Mouse (Mus musculus): ENCODE measurements at regions not wholly inside any gene's neighbourhood (a gene's known extent, or its start where the extent isn't known, plus 50 kb on each side); places are given as distances from the start of the nearest gene placed in this dataset.

DNA sequence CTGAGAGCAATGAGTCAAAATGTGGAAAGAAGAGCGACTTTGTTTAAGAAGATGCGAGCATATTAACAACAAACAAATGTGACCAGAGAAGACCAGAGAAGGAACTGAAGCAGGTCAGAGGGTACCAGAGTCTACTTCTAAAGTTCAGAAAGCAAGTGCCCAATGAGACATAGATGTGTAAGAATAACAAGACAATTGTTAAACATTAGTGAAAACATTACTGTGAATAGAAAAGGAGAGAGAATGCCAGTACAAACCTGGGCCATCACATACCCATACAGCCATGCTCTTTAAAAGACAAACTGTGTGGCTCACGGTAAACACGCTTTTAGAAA, 214.8 kb upstream of the Tbl1xr1 start:
- Histone ChIP-seq H3K4me3 (replicated peaks in 1 of 3; ENCODE audit: low read depth in 2 of 3, low read length in 2 of 3, poor library complexity in 1 of 3) (no peak overlapping the region), H3K4me2 (ENCODE audit: insufficient read depth, low read depth, poor library complexity, severe bottlenecking) (no peak overlapping the region), H3K27me3 (replicated peaks) (no peaks in the 10 kb centered on the region), H3K36me3 (replicated peaks in 1 of 2; ENCODE audit: control insufficient read depth in 1 of 2, insufficient read depth in 1 of 2, low read length in 1 of 2) (no peaks in the 10 kb centered on the region), H3K79me2 (replicated peaks; ENCODE audit: control insufficient read depth, extremely low read depth, insufficient read depth, poor library complexity, severe bottlenecking) (no peaks in the 10 kb centered on the region), H3K9ac (ENCODE audit: insufficient read depth, low read depth) (no peak overlapping the region), H3K9me3 (replicated peaks; ENCODE audit: low read length) (no peaks in the 10 kb centered on the region), H3K4me1 (ENCODE audit: control insufficient read depth in 1 of 2, insufficient read depth in 2 of 2) (peaks cover 2 to 8% of the 10 kb centered on the region in 2 experiments; a peak in 1 of 4 replicates), H3K27ac (ENCODE audit: insufficient read depth, low read depth) (no peak overlapping the region)
- no peak for DNase-seq (ENCODE audit: extremely low read depth)
- TF ChIP-seq PAX5 (IDR thresholded peaks at IDR 0.05; ENCODE audit: low read length) (no peak), SMC3 (IDR thresholded peaks at IDR 0.05; ENCODE audit: low read depth, low read length) (no peak), MAZ (IDR thresholded peaks at IDR 0.05; ENCODE audit: low read depth, low read length) (no peak), ZKSCAN1 (IDR thresholded peaks at IDR 0.05; ENCODE audit: borderline replicate concordance, low read depth, low read length) (no peak), MEF2A (IDR thresholded peaks at IDR 0.05; ENCODE audit: borderline replicate concordance, low read depth, low read length) (no peak), BHLHE40 (IDR thresholded peaks at IDR 0.05; ENCODE audit: low read depth, low read length) (no peak), USF2 (conservative IDR thresholded peaks at IDR 0.05; ENCODE audit: low read depth, low read length) (no peak), HCFC1 (IDR thresholded peaks at IDR 0.05; ENCODE audit: low read depth, low read length) (no peak), EP300 (IDR thresholded peaks at IDR 0.05; ENCODE audit: low read length) (no peak), NELFE (IDR thresholded peaks at IDR 0.05; ENCODE audit: low read depth, low read length) (no peak), MAFK (IDR thresholded peaks at IDR 0.05; ENCODE audit: insufficient replicate concordance, low read length) (no peak), GABPA (IDR thresholded peaks at IDR 0.05; ENCODE audit: insufficient replicate concordance, low read depth, low read length) (no peak), E2F4 (IDR thresholded peaks at IDR 0.05; ENCODE audit: insufficient replicate concordance, low read depth, low read length) (no peak), ZNF384 (IDR thresholded peaks at IDR 0.05; ENCODE audit: low read depth, low read length) (no peak), UBTF (IDR thresholded peaks at IDR 0.05; ENCODE audit: low read depth, low read length) (no peak), RCOR1 (conservative IDR thresholded peaks at IDR 0.05; ENCODE audit: low read depth, low read length) (no peak), IRF4 (IDR thresholded peaks at IDR 0.05; ENCODE audit: low read depth, low read length) (no peak)
- in situ Hi-C loops (cut with MboI; ENCODE audit: low pct_ligation_motif_present, low pct_unique_long_range_greater_than_20kb, low sequenced_read_pairs) (no loop called here), dilution Hi-C loops (cut with MboI; ENCODE audit: extremely low pct_ligation_motif_present, extremely low pct_unique_long_range_greater_than_20kb, low sequenced_read_pairs) (no loop called here)

DNA sequence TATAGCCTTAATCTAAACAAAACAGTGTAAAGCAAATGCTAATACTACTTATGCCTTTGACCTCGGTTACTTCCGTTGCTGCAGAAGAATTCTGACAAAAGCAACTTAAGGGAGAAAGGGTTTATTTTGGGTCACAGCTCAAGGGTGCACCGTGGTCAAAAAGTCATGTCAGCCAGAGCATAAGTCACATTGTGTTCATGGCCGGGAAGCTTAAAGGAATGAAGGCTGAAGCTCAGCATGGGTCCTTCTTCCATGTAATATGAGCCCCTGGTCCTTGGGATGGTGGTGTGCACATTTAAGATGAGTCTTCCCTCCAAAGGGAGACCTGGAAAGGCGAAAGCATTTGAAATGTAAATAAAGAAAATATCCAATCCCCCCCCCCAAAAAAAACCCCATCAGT, 212.1 kb upstream of the Tbl1xr1 start:
- Histone ChIP-seq H3K9me3 (replicated peaks; ENCODE audit: low read length) (peaks cover 5% of the 10 kb centered on the region), H3K4me3 (replicated peaks in 1 of 3; ENCODE audit: low read depth in 2 of 3, low read length in 2 of 3, poor library complexity in 1 of 3) (no peak overlapping the region), H3K36me3 (replicated peaks in 1 of 2; ENCODE audit: control insufficient read depth in 1 of 2, insufficient read depth in 1 of 2, low read length in 1 of 2) (no peaks in the 10 kb centered on the region), H3K4me2 (ENCODE audit: insufficient read depth, low read depth, poor library complexity, severe bottlenecking) (no peak overlapping the region), H3K79me2 (replicated peaks; ENCODE audit: control insufficient read depth, extremely low read depth, insufficient read depth, poor library complexity, severe bottlenecking) (no peaks in the 10 kb centered on the region), H3K9ac (ENCODE audit: insufficient read depth, low read depth) (no peak overlapping the region), H3K27me3 (replicated peaks) (no peaks in the 10 kb centered on the region), H3K4me1 (ENCODE audit: control insufficient read depth in 1 of 2, insufficient read depth in 2 of 2) (peaks cover 2 to 8% of the 10 kb centered on the region in 2 experiments; a peak in 1 of 4 replicates), H3K27ac (ENCODE audit: insufficient read depth, low read depth) (no peak overlapping the region)
- DNase-seq (ENCODE audit: extremely low read depth), result no peak
- dilution Hi-C loops (cut with MboI; ENCODE audit: extremely low pct_ligation_motif_present, extremely low pct_unique_long_range_greater_than_20kb, low sequenced_read_pairs) (no loop called here), in situ Hi-C loops (cut with MboI; ENCODE audit: low pct_ligation_motif_present, low pct_unique_long_range_greater_than_20kb, low sequenced_read_pairs) (no loop called here)
- TF ChIP-seq EP300 (IDR thresholded peaks at IDR 0.05; ENCODE audit: low read length), result no peak
- TF ChIP-seq RCOR1 (conservative IDR thresholded peaks at IDR 0.05; ENCODE audit: low read depth, low read length), result no peak
- TF ChIP-seq JUN (IDR thresholded peaks at IDR 0.05; ENCODE audit: insufficient read depth, low read depth, low read length), result no peak
- no peak for TF ChIP-seq MAZ (IDR thresholded peaks at IDR 0.05; ENCODE audit: low read depth, low read length)
- no peak for TF ChIP-seq MAFK (IDR thresholded peaks at IDR 0.05; ENCODE audit: insufficient replicate concordance, low read length)
- TF ChIP-seq USF1 (IDR thresholded peaks at IDR 0.05; ENCODE audit: low read depth, low read length), result no peak
- TF ChIP-seq ZKSCAN1 (IDR thresholded peaks at IDR 0.05; ENCODE audit: borderline replicate concordance, low read depth, low read length), result no peak
- no peak for TF ChIP-seq ELF1 (IDR thresholded peaks at IDR 0.05; ENCODE audit: low read depth, low read length)
- no peak for TF ChIP-seq NELFE (IDR thresholded peaks at IDR 0.05; ENCODE audit: low read depth, low read length)
- no peak for TF ChIP-seq POLR2A (IDR thresholded peaks at IDR 0.05; ENCODE audit: low read depth, low read length)

Measured in CH12.LX (cell line).